Mouse (Mus musculus) kidney, adult 18-20 months (tissue): ENCODE measurements around the gene Aars2.

Experiments used
- DNase-seq: peaks from one replicate; pipeline ENCODE4 v3.0.0; 2021

The Aars2 gene

DNA sequence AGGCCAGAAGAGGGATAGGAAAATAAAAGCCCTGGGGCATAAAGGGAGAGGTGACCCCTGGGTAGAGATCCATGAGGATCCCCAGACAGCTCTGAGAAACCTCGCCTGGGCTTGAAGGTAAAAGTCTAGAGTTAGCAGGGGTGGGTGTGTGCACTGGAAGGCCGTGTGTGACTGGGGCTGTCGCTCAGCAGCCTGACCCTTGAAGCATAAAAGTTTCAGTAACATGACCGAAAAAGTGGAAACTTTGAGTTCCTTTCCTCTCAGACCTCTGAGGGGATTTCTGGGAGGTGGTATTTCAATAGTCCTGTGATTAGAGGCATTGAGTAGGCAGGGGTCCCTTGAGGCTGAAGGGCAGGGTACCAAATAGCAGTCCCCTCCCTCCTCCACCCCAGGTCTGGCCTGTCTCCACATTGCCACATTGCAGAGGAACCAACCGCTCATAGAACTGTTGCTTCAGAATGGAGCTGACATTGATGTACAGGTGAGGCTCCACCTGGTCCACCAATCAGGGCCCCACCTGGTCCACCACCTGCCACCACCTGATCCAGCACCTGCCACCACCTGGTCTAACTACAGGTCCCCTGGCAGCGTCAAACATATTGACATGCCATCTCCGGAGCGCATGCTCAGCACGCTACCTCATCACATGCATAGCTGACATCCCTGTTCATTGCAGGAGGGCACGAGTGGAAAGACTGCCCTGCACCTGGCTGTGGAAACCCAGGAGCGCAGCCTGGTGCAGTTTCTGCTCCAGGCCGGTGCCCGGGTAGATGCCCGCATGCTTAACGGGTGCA is 53.3 kb downstream of the Aars2 start:
- no peak for DNase-seq

DNA sequence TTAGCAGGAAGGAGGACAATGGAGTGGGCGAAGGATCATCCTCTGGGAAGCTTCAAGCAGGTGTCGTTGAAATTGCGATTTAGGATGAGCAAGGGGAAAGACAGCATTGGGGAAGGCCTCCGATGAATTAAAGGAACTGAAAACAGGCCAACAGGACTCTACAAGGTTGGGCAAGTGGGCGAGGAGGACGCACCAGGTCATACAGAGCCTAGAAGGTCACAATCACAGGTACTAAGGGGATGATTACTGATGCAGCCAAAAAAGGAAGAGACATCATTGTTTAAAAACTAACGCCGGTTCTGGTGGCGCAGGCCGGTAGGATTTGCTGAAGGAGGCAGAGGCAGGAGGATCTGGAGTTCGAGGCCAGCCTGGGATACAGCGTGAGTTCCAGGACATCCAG is 56.6 kb downstream of the Aars2 start:
- no peak for DNase-seq

DNA sequence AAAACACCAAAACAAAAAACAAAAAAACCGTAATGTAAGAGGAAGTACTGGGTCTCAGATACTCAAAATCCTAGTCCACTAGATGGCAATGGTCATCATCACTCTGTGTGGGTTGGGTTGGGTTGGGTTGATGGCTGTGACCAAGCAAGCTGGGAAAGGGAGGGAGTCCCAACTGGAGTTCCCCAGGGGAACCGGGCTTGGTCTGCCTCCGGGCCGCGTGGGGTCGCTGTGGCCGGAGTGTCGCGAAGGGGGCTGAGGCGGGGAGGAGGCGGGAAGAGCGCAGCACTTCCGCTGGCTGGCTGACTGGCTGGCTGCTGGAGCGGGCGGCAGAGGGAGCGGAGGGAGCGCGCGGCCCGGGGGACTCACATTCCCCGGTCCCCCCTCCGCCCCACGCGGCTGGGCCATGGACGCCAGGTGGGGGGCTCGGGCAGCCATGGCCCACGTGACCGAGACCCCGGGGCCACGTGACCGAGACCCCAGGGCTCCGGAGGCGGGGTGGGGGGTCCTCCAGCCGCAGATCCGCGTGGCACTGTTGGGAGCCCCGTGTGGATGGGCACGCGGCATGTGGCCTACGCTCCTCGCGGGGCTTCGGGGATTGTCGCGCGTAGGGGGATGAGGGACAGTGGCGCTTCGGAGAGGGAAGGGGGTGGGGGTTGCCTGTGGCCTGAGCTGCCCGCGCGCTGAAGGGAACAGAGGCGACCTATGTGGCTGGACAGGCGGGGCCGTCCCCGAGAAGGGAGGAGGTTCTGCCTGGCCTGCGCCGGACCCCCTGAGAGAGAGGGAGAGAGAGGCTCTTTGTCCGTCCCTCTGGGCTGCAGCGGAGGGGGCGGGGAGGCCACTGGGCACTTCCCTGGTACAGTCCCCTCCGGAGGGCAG is 57.3 kb downstream of the Aars2 start, which contains the start of gene Slc35b2:
TSS of gene Slc35b2 (plus strand) at position 220 of the 876 bp plus-strand sequence.
- peak; percentile 91 for DNase-seq

DNA sequence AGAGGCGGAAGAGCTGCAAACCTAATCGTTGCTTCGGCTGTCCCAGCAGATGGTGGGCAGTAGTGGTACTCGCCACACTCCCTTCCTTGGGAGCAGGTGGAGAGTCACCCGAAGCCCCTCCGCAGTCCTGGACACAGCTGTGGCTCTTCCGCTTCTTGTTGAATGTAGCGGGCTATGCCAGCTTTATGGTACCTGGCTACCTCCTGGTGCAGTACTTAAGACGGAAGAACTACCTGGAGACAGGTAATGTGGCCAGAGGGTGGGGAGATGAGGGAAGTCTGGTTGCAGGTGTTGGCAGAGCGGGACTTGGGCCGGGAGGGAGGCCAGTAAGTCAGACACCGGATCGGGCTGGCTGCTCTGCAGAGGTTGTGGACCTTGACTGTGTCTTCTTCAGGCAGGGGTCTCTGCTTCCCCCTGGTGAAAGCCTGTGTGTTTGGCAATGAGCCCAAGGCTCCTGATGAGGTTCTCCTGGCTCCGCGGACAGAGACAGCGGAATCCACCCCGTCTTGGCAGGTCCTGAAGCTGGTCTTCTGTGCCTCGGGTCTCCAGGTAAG is 58.0 kb downstream of the Aars2 start:
- no peak for DNase-seq

DNA sequence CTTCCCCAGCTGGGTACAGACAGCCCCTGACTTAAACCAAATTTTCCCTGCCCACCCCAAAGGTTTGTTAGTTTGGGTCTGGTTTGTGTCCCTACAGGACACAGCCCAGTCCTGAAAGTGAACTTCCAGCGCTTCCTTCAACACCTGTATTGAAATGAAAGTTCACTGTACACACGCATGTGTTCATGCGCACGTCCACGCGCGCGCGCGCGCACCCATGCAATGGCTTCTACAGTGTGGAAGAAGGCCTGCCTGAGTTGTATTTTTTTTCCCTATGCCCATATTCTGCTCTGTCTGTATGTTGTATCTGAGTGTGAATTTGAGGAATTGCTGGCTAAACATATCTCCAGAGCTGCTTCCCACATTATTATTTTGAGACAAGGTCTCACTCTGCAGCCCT is 58.5 kb downstream of the Aars2 start:
- no peak for DNase-seq

DNA sequence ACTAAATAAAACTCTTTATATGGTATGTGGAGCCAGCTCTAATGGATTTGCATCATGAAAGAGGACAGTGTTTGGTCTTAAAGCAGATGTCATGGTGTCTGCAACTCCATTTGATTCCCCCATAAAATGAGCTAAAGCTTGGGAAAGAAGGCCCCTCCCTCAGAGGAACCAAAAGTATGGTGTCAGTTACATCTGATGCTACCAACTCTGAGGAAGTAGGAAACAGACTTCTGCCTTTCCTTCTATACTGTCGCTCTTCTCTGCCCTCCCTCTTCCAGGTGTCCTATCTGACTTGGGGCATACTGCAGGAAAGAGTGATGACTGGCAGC is 59.4 kb downstream of the Aars2 start:
- no peak for DNase-seq

DNA sequence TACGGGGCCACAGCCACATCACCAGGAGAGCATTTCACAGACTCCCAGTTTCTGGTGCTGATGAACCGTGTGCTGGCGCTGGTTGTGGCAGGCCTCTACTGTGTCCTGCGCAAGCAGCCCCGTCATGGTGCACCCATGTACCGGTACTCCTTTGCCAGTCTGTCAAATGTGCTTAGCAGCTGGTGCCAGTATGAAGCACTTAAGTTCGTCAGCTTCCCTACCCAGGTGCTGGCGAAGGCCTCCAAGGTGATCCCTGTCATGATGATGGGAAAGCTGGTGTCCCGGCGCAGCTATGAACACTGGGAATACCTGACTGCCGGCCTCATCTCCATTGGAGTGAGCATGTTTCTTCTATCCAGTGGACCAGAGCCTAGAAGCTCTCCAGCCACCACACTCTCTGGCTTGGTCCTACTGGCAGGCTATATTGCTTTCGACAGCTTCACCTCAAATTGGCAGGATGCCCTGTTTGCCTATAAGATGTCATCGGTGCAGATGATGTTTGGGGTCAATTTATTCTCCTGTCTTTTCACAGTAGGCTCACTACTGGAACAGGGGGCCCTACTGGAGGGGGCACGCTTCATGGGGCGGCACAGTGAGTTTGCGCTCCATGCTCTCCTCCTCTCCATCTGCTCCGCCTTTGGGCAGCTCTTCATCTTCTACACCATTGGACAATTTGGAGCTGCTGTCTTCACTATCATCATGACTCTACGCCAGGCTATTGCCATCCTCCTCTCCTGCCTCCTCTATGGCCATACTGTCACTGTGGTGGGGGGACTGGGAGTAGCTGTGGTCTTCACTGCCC is 59.9 kb downstream of the Aars2 start:
- DNase-seq = no peak

DNA sequence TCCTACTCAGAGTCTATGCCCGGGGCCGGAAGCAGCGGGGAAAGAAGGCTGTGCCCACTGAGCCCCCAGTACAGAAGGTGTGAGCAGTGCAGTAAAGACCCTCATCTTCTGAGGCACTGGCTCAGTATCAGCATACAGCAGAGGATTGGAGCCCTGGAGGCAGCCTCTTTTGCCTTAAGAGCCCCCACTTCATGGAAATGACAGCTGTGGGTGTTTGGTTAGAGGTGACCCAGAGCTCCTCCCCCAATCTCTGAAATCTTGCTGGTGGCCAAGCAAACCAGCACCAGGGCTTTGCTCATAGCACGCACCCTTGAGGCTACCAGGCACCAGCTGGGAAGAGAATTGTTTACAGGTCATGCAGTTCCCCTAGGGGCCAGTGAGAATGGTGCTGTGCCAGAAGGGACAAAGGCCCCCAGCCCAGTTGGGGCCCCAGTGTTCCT is 60.5 kb downstream of the Aars2 start:
- DNase-seq = no peak

DNA sequence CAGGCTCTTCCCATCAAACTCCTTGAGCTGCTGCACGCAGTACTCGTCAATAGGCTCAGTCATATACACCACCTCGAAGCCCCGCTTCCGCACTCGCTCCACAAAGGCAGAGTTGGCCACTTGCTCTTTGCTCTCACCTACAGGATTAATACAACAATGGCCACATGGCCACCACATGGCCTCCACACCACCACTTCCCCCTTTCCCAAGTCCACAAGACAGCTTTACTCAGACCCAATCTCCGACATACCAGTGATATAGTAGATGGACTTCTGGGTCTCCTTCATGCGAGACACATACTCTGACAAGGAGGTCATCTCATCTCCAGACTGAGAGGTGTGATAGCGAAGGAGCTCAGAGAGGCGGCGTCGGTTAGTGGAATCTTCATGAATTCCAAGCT is 62.3 kb downstream of the Aars2 start:
- no peak for DNase-seq

DNA sequence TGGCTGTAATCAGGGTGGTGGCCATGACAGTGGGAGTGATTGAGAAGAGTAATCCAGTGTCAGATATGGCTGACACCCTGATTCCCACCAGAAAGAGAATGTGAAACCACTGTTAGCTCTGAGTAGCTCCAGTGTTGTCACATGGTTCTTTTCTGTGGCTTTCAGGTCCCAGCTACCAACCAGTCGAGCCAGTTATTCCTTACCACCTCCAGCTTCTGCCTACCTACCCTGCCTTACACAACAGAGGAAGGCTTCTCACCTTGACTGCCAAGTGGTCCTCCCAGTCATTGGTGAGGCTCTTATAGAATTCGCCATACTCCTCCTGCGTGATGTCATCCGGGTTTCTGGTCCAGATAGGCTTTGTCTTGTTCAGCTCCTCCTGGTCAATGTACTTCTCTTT is 63.4 kb downstream of the Aars2 start:
- no peak for DNase-seq
